Mouse (Mus musculus): ENCODE results near the gene Ager.

The Ager gene

GRCm38 (mm10) chr17:34585877-34586771, 11.5 kb upstream of the Ager start:
- no peak for DNase-seq (ENCODE audit: low read depth, low spot score)

- peak; percentile 84 for DNase-seq (ENCODE audit: low read depth, low spot score)
Measured at GRCm38 (mm10) chr17:34586796-34587422, 10.8 kb upstream of the Ager start.

GRCm38 (mm10) chr17:34587423-34587811, 10.2 kb upstream of the Ager start:
- DNase-seq (ENCODE audit: low read depth, low spot score) = peak; percentile 91

- no peak for DNase-seq (ENCODE audit: low read depth, low spot score)
Measured at GRCm38 (mm10) chr17:34587814-34588213, 9.8 kb upstream of the Ager start.

- DNase-seq (ENCODE audit: low read depth, low spot score) = no peak
Measured at GRCm38 (mm10) chr17:34588767-34589166, 8.9 kb upstream of the Ager start.

- DNase-seq (ENCODE audit: low read depth, low spot score) = no peak
Measured at GRCm38 (mm10) chr17:34589206-34589605, 8.5 kb upstream of the Ager start.

GRCm38 (mm10) chr17:34589681-34590101, 8.0 kb upstream of the Ager start, which contains the start of gene Gpsm3:
Gpsm3 (plus strand) TSS chr17:34589806.
- no peak for DNase-seq (ENCODE audit: low read depth, low spot score)

GRCm38 (mm10) chr17:34590154-34590987, 7.3 kb upstream of the Ager start:
- DNase-seq (ENCODE audit: low read depth, low spot score) = no peak

GRCm38 (mm10) chr17:34591029-34591993, 6.4 kb upstream of the Ager start, which contains the start of gene Pbx2:
Pbx2 (plus strand) TSS chr17:34591266.
- no peak for DNase-seq (ENCODE audit: low read depth, low spot score)

- DNase-seq (ENCODE audit: low read depth, low spot score) = peak; percentile 88
Measured at GRCm38 (mm10) chr17:34591994-34592375, 5.7 kb upstream of the Ager start.

GRCm38 (mm10) chr17:34592581-34593549, 4.8 kb upstream of the Ager start:
- DNase-seq (ENCODE audit: low read depth, low spot score) = no peak

- no peak for DNase-seq (ENCODE audit: low read depth, low spot score)
Measured at GRCm38 (mm10) chr17:34593752-34594525, 3.7 kb upstream of the Ager start.

- no peak for DNase-seq (ENCODE audit: low read depth, low spot score)
Measured at GRCm38 (mm10) chr17:34596098-34596497, 1.6 kb upstream of the Ager start.

GRCm38 (mm10) chr17:34599891-34600290, 2.2 kb downstream of the Ager start:
- DNase-seq (ENCODE audit: low read depth, low spot score) = no peak

GRCm38 (mm10) chr17:34601796-34602195, 4.1 kb downstream of the Ager start:
- DNase-seq (ENCODE audit: low read depth, low spot score) = no peak

- DNase-seq (ENCODE audit: low read depth, low spot score) = peak; percentile 100
Measured at GRCm38 (mm10) chr17:34603375-34604060, 5.9 kb downstream of the Ager start, which contains the start of gene Rnf5. Rnf5 (minus strand) TSS chr17:34603690.

- DNase-seq (ENCODE audit: low read depth, low spot score) = no peak
Measured at GRCm38 (mm10) chr17:34604061-34604508, 6.4 kb downstream of the Ager start, which contains the start of gene Agpat1. Agpat1 (plus strand) TSS chr17:34604262.

Measured in brain, embryonic 18.5 days (tissue).